Mouse (Mus musculus): ENCODE data around the gene Vdac1. TPM values are rescaled to one million over a fixed set of nuclear protein-coding genes. Genes with fewer than 3 reads are reported as not detected.

The Vdac1 gene
- polyA plus RNA-seq, 1 experiment from 2014 or later: 251 TPM

GRCm38 (mm10) chr11:52361287-52361921 lies 744 bp downstream of the Vdac1 start:
- Histone ChIP-seq H3K4me2 (peak overlapping the region; percentile 92), H3K27ac (peak overlapping the region; percentile 94), H3K9me3 (no peaks in the 10 kb centered on the region), H3K4me1 (peaks cover 51% of the 10 kb centered on the region), H3K4me3 (peak overlapping the region; percentile 96), H3K27me3 (no peaks in the 10 kb centered on the region), H3K9ac (peak overlapping the region; percentile 96), H3K36me3 (no peaks in the 10 kb centered on the region)
- peak; percentile 22; the same call in 1 of the 2 replicates for ATAC-seq (ENCODE audit: insufficient number of reproducible peaks, insufficient read depth, low FRiP score, low TSS enrichment, low read depth)
- WGBS: 1% methylated on average over 46 of the region's 47 CpGs

GRCm38 (mm10) chr11:52364376-52364775 lies 3.7 kb downstream of the Vdac1 start:
- no peak for ATAC-seq (ENCODE audit: insufficient number of reproducible peaks, insufficient read depth, low FRiP score, low TSS enrichment, low read depth)
- whole genome bisulfite sequencing: 66% methylated on average over 2 of the region's 2 CpGs
- peaks cover 64% of the 10 kb centered on the region for H3K4me1 ChIP-seq
- H3K36me3 ChIP-seq: 0 out of 2 replicates have a peak, but pooled peaks cover 2% of the 10 kb centered on the region
- no peak overlapping the region for H3K4me2 ChIP-seq
- H3K9me3 ChIP-seq: no peaks in the 10 kb centered on the region
- 0 out of 2 replicates have a peak overlapping the region, but pooled peaks have one; percentile 5 for H3K27ac ChIP-seq
- no peak overlapping the region for H3K4me3 ChIP-seq
- H3K27me3 ChIP-seq: no peaks in the 10 kb centered on the region
- H3K9ac ChIP-seq: no peak overlapping the region

- Histone ChIP-seq H3K9me3 (no peaks in the 10 kb centered on the region), H3K36me3 (0 out of 2 replicates have a peak, but pooled peaks cover 2% of the 10 kb centered on the region), H3K4me2 (peak overlapping the region; percentile 40), H3K4me1 (peaks cover 62% of the 10 kb centered on the region), H3K9ac (peak overlapping the region; percentile 37; the same call in 1 of the 2 replicates), H3K27me3 (no peaks in the 10 kb centered on the region), H3K4me3 (no peak overlapping the region), H3K27ac (peak overlapping the region; percentile 71)
- no peak for ATAC-seq (ENCODE audit: insufficient number of reproducible peaks, insufficient read depth, low FRiP score, low TSS enrichment, low read depth)
- WGBS: 64% methylated on average over 1 of the region's 1 CpGs
Observed at GRCm38 (mm10) chr11:52365143-52365542, 4.5 kb downstream of the Vdac1 start.

GRCm38 (mm10) chr11:52366358-52366757 lies 5.7 kb downstream of the Vdac1 start:
- 0 out of 2 replicates have a peak, but pooled peaks cover 2% of the 10 kb centered on the region for H3K36me3 ChIP-seq
- no peak overlapping the region for H3K9ac ChIP-seq
- no peak overlapping the region for H3K4me2 ChIP-seq
- 89% methylated on average over 5 of the region's 5 CpGs for WGBS
- H3K27ac ChIP-seq: no peak overlapping the region
- peaks cover 70% of the 10 kb centered on the region for H3K4me1 ChIP-seq
- no peaks in the 10 kb centered on the region for H3K9me3 ChIP-seq
- no peak overlapping the region for H3K4me3 ChIP-seq
- H3K27me3 ChIP-seq: no peaks in the 10 kb centered on the region
- no peak for ATAC-seq (ENCODE audit: insufficient number of reproducible peaks, insufficient read depth, low FRiP score, low TSS enrichment, low read depth)

GRCm38 (mm10) chr11:52368176-52368985 lies 7.7 kb downstream of the Vdac1 start:
- H3K4me3 ChIP-seq: no peak overlapping the region
- 0 out of 2 replicates have a peak, but pooled peaks cover 2% of the 10 kb centered on the region for H3K36me3 ChIP-seq
- peaks cover 56% of the 10 kb centered on the region for H3K4me1 ChIP-seq
- no peaks in the 10 kb centered on the region for H3K9me3 ChIP-seq
- no peak for ATAC-seq (ENCODE audit: insufficient number of reproducible peaks, insufficient read depth, low FRiP score, low TSS enrichment, low read depth)
- no peak overlapping the region for H3K4me2 ChIP-seq
- H3K27me3 ChIP-seq: no peaks in the 10 kb centered on the region
- WGBS: 73% methylated on average over 10 of the region's 10 CpGs
- H3K9ac ChIP-seq: peak overlapping the region; percentile 22; the same call in 1 of the 2 replicates
- no peak overlapping the region for H3K27ac ChIP-seq

- no peaks in the 10 kb centered on the region for H3K9me3 ChIP-seq
- H3K4me2 ChIP-seq: no peak overlapping the region
- no peak for ATAC-seq (ENCODE audit: insufficient number of reproducible peaks, insufficient read depth, low FRiP score, low TSS enrichment, low read depth)
- H3K27ac ChIP-seq: 0 out of 2 replicates have a peak overlapping the region, but pooled peaks have one; percentile 16
- peaks cover 45% of the 10 kb centered on the region for H3K4me1 ChIP-seq
- no peaks in the 10 kb centered on the region for H3K27me3 ChIP-seq
- H3K36me3 ChIP-seq: peaks cover 7% of the 10 kb centered on the region; the same call in 1 of the 2 replicates
- WGBS: 85% methylated on average over 9 of the region's 9 CpGs
- H3K9ac ChIP-seq: no peak overlapping the region
- no peak overlapping the region for H3K4me3 ChIP-seq
Observed at GRCm38 (mm10) chr11:52369252-52370134, 8.8 kb downstream of the Vdac1 start.

GRCm38 (mm10) chr11:52370135-52370452 lies 9.4 kb downstream of the Vdac1 start:
- H3K4me3 ChIP-seq: no peak overlapping the region
- no peak overlapping the region for H3K4me2 ChIP-seq
- no peak for ATAC-seq (ENCODE audit: insufficient number of reproducible peaks, insufficient read depth, low FRiP score, low TSS enrichment, low read depth)

GRCm38 (mm10) chr11:52370538-52370937 lies 9.9 kb downstream of the Vdac1 start:
- Histone ChIP-seq H3K27ac (peak overlapping the region; percentile 65), H3K4me1 (peaks cover 35% of the 10 kb centered on the region), H3K36me3 (peaks cover 17% of the 10 kb centered on the region), H3K4me2 (no peak overlapping the region), H3K9me3 (no peaks in the 10 kb centered on the region), H3K4me3 (no peak overlapping the region), H3K27me3 (no peaks in the 10 kb centered on the region), H3K9ac (no peak overlapping the region)
- 20% methylated on average over 2 of the region's 2 CpGs for WGBS
- ATAC-seq (ENCODE audit: insufficient number of reproducible peaks, insufficient read depth, low FRiP score, low TSS enrichment, low read depth): peak; percentile 35; the same call in 1 of the 2 replicates

More at GRCm38 (mm10) chr11:52370135-52370452, 9.4 kb downstream of the Vdac1 start:
- Histone ChIP-seq H3K27me3 (no peaks in the 10 kb centered on the region), H3K9me3 (no peaks in the 10 kb centered on the region), H3K36me3 (peaks cover 13% of the 10 kb centered on the region), H3K27ac (peak overlapping the region; percentile 65), H3K4me1 (peaks cover 39% of the 10 kb centered on the region), H3K9ac (no peak overlapping the region)
- 93% methylated on average over 2 of the region's 2 CpGs for WGBS

GRCm38 (mm10) chr11:52373841-52374240 lies 13.2 kb downstream of the Vdac1 start:
- Histone ChIP-seq H3K4me3 (no peak overlapping the region), H3K4me1 (peaks cover 16% of the 10 kb centered on the region), H3K27me3 (no peaks in the 10 kb centered on the region), H3K27ac (no peak overlapping the region), H3K4me2 (no peak overlapping the region), H3K9ac (no peak overlapping the region), H3K36me3 (peaks cover 46% of the 10 kb centered on the region), H3K9me3 (no peaks in the 10 kb centered on the region)
- no peak for ATAC-seq (ENCODE audit: insufficient number of reproducible peaks, insufficient read depth, low FRiP score, low TSS enrichment, low read depth)
- 53% methylated on average over 7 of the region's 7 CpGs for WGBS

GRCm38 (mm10) chr11:52374340-52374739 lies 13.7 kb downstream of the Vdac1 start:
- 68% methylated on average over 6 of the region's 6 CpGs for WGBS
- no peak overlapping the region for H3K27ac ChIP-seq
- no peak overlapping the region for H3K9ac ChIP-seq
- no peak for ATAC-seq (ENCODE audit: insufficient number of reproducible peaks, insufficient read depth, low FRiP score, low TSS enrichment, low read depth)
- no peak overlapping the region for H3K4me2 ChIP-seq
- H3K9me3 ChIP-seq: no peaks in the 10 kb centered on the region
- H3K4me1 ChIP-seq: peaks cover 13% of the 10 kb centered on the region
- H3K36me3 ChIP-seq: peaks cover 50% of the 10 kb centered on the region
- H3K4me3 ChIP-seq: no peak overlapping the region
- H3K27me3 ChIP-seq: no peaks in the 10 kb centered on the region

- H3K4me1 ChIP-seq: no peaks in the 10 kb centered on the region
- no peak for ATAC-seq (ENCODE audit: insufficient number of reproducible peaks, insufficient read depth, low FRiP score, low TSS enrichment, low read depth)
- H3K27me3 ChIP-seq: no peaks in the 10 kb centered on the region
- no peak overlapping the region for H3K4me2 ChIP-seq
- H3K9me3 ChIP-seq: no peaks in the 10 kb centered on the region
- H3K9ac ChIP-seq: no peak overlapping the region
- 94% methylated on average over 4 of the region's 4 CpGs for WGBS
- H3K27ac ChIP-seq: no peak overlapping the region
- H3K4me3 ChIP-seq: no peak overlapping the region
- H3K36me3 ChIP-seq: peaks cover 73% of the 10 kb centered on the region
Observed at GRCm38 (mm10) chr11:52377579-52377978, 16.9 kb downstream of the Vdac1 start.

Data from embryonic facial prominence, embryonic 13.5 days (tissue).